Mouse (Mus musculus) limb, embryonic 14.5 days (tissue): ENCODE measurements around the gene Hdac4. TPM values are rescaled to one million over a fixed set of nuclear protein-coding genes. Genes with fewer than 3 reads are reported as not detected.

ENCODE experiments used
- ATAC-seq: fragments of 200-750 bp; cut with Nextera tagmentation; 2 replicates; pipeline ENCODE4 v1.8.0; 2017; ENCODE audit warnings: low read depth, moderate number of reproducible peaks, moderate TSS enrichment; ENCODE audit not compliant: low FRiP score
- DNase-seq: peaks from one replicate; pipeline ENCODE4 v3.0.0-alpha.2; 2015; ENCODE audit warnings: low spot score
- H3K27ac ChIP-seq: fragments of 300-500 bp; sonication (generic); replicated peaks from 2 replicates; pipeline ENCODE4 v1.5.1; 2014; ENCODE audit warnings: low read depth, mild to moderate bottlenecking, low read length, moderate library complexity, mixed read lengths
- H3K27me3 ChIP-seq: fragments of 300-500 bp; sonication (generic); 2 replicates; pipeline ENCODE4 v1.6.1; 2014; ENCODE audit warnings: low read length, mixed read lengths; ENCODE audit not compliant: control insufficient read depth, insufficient read depth
- H3K36me3 ChIP-seq: fragments of 300-500 bp; sonication (generic); 2 replicates; pipeline ENCODE4 v1.6.1; 2014; ENCODE audit warnings: mild to moderate bottlenecking, low read length, moderate library complexity, mixed read lengths; ENCODE audit not compliant: control insufficient read depth, insufficient read depth
- H3K4me1 ChIP-seq: fragments of 300-500 bp; sonication (generic); 2 replicates; pipeline ENCODE4 v1.6.1; 2014; ENCODE audit warnings: antibody characterized with exemption, low read length, mixed read lengths; ENCODE audit not compliant: control insufficient read depth, insufficient read depth
- H3K4me2 ChIP-seq: fragments of 300-500 bp; sonication (generic); replicated peaks from 2 replicates; pipeline ENCODE4 v1.6.1; 2014; ENCODE audit warnings: low read depth, mild to moderate bottlenecking, low read length, moderate library complexity; ENCODE audit not compliant: severe bottlenecking
- H3K4me3 ChIP-seq: fragments of 300-500 bp; sonication (generic); replicated peaks from 2 replicates; pipeline ENCODE4 v1.5.1; 2014; ENCODE audit warnings: low read length
- H3K9ac ChIP-seq: fragments of 300-500 bp; sonication (generic); 2 replicates; pipeline ENCODE4 v1.6.1; 2014; ENCODE audit warnings: mild to moderate bottlenecking, low read depth, low read length, moderate library complexity; ENCODE audit not compliant: severe bottlenecking
- H3K9me3 ChIP-seq: fragments of 300-500 bp; sonication (generic); 2 replicates; pipeline ENCODE4 v1.6.1; 2016; ENCODE audit warnings: low read length; ENCODE audit not compliant: control insufficient read depth
- POLR2A ChIP-seq: fragments of 200-500 bp; IDR thresholded peaks from 2 replicates; pipeline ENCODE4 v1.8.0; 2012; ENCODE audit warnings: inconsistent platforms, mild to moderate bottlenecking, moderate library complexity, borderline replicate concordance; ENCODE audit not compliant: insufficient read depth, insufficient read length; ENCODE audit errors: extremely low read depth
- WGBS: fragments of 180-500 bp; shearing (Covaris S2); extraction: QIAGEN DNeasy Blood & Tissue Kit; methylation state at CpG from one replicate; pipeline ENCODE4 v1.1.7; 2014; 5-methylcytosine and 5-hydroxymethylcytosine counted together
- polyA plus RNA-seq, 2 experiments: library from polyadenylated mRNA; depleted of rRNA in 1 of 2; stranded (reverse) in 1 of 2; unstranded in 1 of 2; fragments of >200 nt; fragmentation: Nextera tagmentation in 1 of 2; extraction: Ambion mirVana in 1 of 2; gene quantifications; 2 replicates each; pipeline versions ENCODE4 v1.2.1 to v1.2.3; 2012 to 2014

Gene Hdac4
- polyA plus RNA-seq, 2 experiments, result 15.2 to 25.4 TPM

DNA sequence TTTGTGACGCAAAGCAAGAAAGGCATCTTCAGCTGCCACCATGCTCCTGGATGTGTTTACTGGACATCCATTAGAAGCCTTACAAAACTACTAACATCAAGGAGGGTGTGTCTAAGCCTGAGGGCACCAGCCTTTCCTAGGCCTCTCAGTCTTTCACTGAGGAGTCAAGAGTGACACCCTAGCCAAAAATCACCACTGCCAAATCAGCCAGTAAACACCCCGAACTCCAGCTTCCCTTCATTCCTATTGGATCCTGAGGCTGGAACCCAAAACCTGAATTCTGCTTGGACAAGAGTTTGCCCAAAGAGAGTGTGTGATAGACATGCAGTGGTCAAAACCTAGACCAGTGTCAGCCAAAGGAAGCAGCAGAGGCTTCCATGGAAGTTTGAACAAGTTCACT, 87.5 kb downstream of the Hdac4 start:
- Histone ChIP-seq H3K4me2 (no peak overlapping the region), H3K36me3 (peaks cover 3% of the 10 kb centered on the region; the same call in 1 of the 2 replicates), H3K4me1 (no peaks in the 10 kb centered on the region), H3K27ac (no peak overlapping the region), H3K9ac (no peak overlapping the region), H3K9me3 (no peaks in the 10 kb centered on the region), H3K4me3 (no peak overlapping the region), H3K27me3 (no peaks in the 10 kb centered on the region)
- TF ChIP-seq POLR2A, result no peak
- WGBS, result 97% methylated on average over 2 of the region's 2 CpGs
- ATAC-seq, result no peak
- no peak for DNase-seq

DNA sequence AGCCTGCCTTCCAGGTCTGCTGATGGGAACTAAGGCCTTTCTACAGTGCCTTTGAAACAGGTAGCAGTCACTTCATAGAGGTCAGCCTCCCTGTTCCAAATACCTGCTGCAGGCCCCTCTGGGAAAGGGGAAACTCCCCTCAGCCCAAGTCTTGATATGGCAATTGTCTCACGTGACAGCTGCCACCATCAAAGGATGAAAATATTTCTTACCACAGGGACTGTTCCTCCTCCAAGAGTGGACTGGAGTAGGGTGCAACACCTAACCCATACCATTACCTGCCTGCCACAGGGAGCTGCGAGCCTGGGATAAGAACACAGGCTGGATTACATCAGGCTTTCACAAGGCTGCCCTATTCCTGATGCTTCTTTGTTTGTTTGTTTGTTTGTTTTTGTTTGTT, 88.0 kb downstream of the Hdac4 start:
- ATAC-seq (no peak), DNase-seq (no peak)
- H3K27ac ChIP-seq, result no peak overlapping the region
- H3K9me3 ChIP-seq, result no peaks in the 10 kb centered on the region
- H3K36me3 ChIP-seq, result peaks cover 3% of the 10 kb centered on the region; the same call in 1 of the 2 replicates
- no peak for TF ChIP-seq POLR2A
- 85% methylated on average over 2 of the region's 2 CpGs for WGBS
- H3K9ac ChIP-seq, result no peak overlapping the region
- no peaks in the 10 kb centered on the region for H3K4me1 ChIP-seq
- no peaks in the 10 kb centered on the region for H3K27me3 ChIP-seq
- no peak overlapping the region for H3K4me2 ChIP-seq
- H3K4me3 ChIP-seq, result no peak overlapping the region

DNA sequence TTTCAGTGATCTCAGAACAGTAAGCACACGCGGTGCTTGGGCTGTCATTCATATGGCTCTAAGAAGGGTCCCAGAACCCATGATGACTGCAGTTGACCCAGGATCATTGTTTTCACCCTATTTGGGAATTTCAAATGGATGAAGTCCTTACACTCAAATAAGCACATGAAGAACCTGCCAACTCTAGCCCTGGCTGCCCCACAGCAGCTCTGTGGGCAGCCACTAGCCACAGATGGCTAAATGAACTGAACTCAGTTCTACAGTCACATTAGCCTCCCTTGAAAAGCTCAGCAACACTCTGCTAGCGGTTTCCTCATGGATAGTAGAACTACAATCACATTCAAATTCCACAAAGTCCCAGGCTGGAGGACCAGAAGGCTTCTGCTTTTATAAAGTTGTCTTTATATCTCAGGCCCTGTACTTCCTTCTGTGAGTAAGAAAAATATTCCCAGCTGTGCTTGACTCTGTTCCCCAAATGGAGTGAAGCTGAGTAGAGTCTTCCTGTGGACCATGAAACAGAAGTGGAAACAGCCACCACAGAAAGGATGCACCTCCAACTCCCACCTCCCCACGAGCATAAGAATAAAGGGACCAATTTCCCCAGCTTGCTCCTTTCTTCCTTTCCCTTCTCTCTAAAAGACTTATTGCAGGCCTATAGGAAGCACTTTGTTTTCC, 88.9 kb downstream of the Hdac4 start:
- 84% methylated on average over 4 of the region's 4 CpGs for WGBS
- Histone ChIP-seq H3K4me2 (no peak overlapping the region), H3K27ac (no peak overlapping the region), H3K9ac (no peak overlapping the region), H3K36me3 (peaks cover 3% of the 10 kb centered on the region; the same call in 1 of the 2 replicates), H3K4me3 (no peak overlapping the region), H3K9me3 (no peaks in the 10 kb centered on the region), H3K4me1 (no peaks in the 10 kb centered on the region), H3K27me3 (no peaks in the 10 kb centered on the region)
- no peak for TF ChIP-seq POLR2A
- no peak for DNase-seq
- ATAC-seq, result no peak

DNA sequence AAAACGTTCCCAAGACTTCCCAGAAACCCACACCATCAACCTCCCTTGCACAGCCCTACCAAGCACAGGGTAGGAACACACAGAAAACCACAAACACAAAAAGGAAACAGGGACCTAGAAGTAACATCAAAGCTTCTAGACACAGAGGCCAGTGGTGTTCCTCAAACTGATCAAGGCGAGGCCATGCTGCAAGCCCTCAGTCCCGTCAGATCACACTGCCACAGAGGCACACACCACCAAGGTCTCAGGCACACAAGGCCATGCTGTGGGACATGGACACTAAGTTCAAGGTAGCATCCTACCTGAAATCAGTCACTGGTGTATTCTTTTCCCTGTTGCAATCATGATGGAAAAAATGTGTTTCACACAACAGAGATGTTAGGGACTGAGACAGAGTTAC, 90.8 kb downstream of the Hdac4 start:
- no peaks in the 10 kb centered on the region for H3K9me3 ChIP-seq
- H3K4me3 ChIP-seq, result no peak overlapping the region
- H3K4me2 ChIP-seq, result no peak overlapping the region
- ATAC-seq (no peak), DNase-seq (no peak)
- 79% methylated on average over 3 of the region's 3 CpGs for WGBS
- H3K27me3 ChIP-seq, result no peaks in the 10 kb centered on the region
- H3K36me3 ChIP-seq, result peaks cover 3% of the 10 kb centered on the region; the same call in 1 of the 2 replicates
- H3K4me1 ChIP-seq, result no peaks in the 10 kb centered on the region
- H3K27ac ChIP-seq, result no peak overlapping the region
- TF ChIP-seq POLR2A, result no peak
- no peak overlapping the region for H3K9ac ChIP-seq

DNA sequence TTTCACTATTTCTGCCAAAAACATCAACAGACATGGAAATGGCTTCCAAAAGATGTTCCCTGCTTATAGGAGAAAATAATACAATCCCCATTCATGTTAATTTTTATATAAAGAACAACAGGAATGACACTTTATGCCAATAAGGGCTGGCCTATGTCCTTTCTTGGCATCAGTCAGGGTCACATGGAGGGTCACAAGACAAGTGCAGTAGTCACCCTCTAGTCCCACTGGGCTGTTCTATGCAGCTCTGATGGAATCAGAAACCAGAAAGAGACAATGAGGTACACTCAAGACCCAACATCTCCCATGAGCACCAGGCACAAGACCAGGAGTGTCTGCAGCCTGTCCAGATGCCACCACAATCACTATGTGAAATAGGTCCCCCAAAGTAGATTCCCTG, 91.5 kb downstream of the Hdac4 start:
- no peak overlapping the region for H3K4me3 ChIP-seq
- no peaks in the 10 kb centered on the region for H3K27me3 ChIP-seq
- H3K9me3 ChIP-seq, result no peaks in the 10 kb centered on the region
- no peak for DNase-seq
- no peak overlapping the region for H3K4me2 ChIP-seq
- H3K4me1 ChIP-seq, result no peaks in the 10 kb centered on the region
- no peak overlapping the region for H3K27ac ChIP-seq
- no peak for TF ChIP-seq POLR2A
- H3K36me3 ChIP-seq, result peaks cover 2% of the 10 kb centered on the region; the same call in 1 of the 2 replicates
- no peak for ATAC-seq
- no peak overlapping the region for H3K9ac ChIP-seq

DNA sequence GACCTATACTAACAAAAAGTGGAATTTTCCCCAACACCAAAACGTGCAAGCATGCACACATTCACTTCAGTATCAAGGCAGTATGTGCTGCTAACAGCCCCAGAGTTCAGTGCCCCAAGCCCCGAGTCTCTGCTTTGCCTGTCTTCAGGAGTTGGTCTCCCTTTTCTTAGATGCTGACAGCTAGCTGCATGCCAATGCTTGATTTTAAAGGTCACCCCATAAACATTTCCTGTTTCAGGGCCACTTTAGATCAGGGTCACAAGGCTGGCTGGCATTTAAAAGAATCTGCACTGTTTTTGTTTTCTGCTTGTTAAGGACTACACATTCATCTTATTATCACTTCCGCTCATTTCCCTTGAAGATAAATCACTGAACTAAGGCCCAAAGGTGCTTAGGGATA, 92.1 kb downstream of the Hdac4 start:
- H3K4me2 ChIP-seq, result no peak overlapping the region
- WGBS, result 61% methylated on average over 3 of the region's 3 CpGs
- DNase-seq (no peak), ATAC-seq (no peak)
- no peaks in the 10 kb centered on the region for H3K9me3 ChIP-seq
- H3K27ac ChIP-seq, result no peak overlapping the region
- no peaks in the 10 kb centered on the region for H3K36me3 ChIP-seq
- TF ChIP-seq POLR2A, result no peak
- no peaks in the 10 kb centered on the region for H3K4me1 ChIP-seq
- no peak overlapping the region for H3K4me3 ChIP-seq
- H3K9ac ChIP-seq, result no peak overlapping the region
- no peaks in the 10 kb centered on the region for H3K27me3 ChIP-seq
